Comparison of ENCODE assay signal across 18 mouse cellular contexts in genomic region chr11:84891705-84892104, GRCm38 (mm10). TPM values are rescaled to one million over a fixed set of nuclear protein-coding genes. Genes with fewer than 3 reads are reported as not detected.
DNase-seq lines count a peak whose midpoint lies in the region.
"Had no signal": no experiment of that assay in that cellular context is flagged by ENCODE, and none has a peak within 500 bp of the region (broad histone marks: within the 10 kb centered on the region; RNA-seq: fewer than 3 reads in every experiment).

No protein-coding gene starts in this region.

- peak; percentile 73 for DNase-seq in heart, adult 11 months
- no peak for DNase-seq in heart, adult 18-20 months
- DNase-seq in testis, postnatal 14 days (ENCODE audit: low spot score) = peak; percentile 3
- DNase-seq in testis, postnatal 10 days (ENCODE audit: low spot score) = no peak
- peak; percentile 11 for DNase-seq in urinary bladder, adult 2 months (ENCODE audit: low spot score)
- no peak for DNase-seq in urinary bladder, adult 18-20 months (ENCODE audit: low spot score in 2 of 2)
- DNase-seq in brain, adult 2 months (ENCODE audit: low read depth, low spot score) = peak; percentile 13
- no peak for DNase-seq in retina, embryonic 14.5 days (ENCODE audit: low spot score)
- DNase-seq: adrenal gland, adult 2 months; adrenal gland, adult 8-10 months; adrenal gland, postnatal 10 days; adrenal gland, postnatal 14 days; adrenal gland, postnatal 25 days; adrenal gland, postnatal 36 days; B cell, adult 2 months; cerebellum, adult 11 months; cerebellum, adult 11-12 months; cerebellum, adult 18-20 months had no signal

RNA-seq across cellular contexts. Expression of gene Pigw, which starts 11.6 kb away (rescaled TPM):
- total RNA-seq in heart, adult 18-20 months (2021) = 1 to 10 TPM; 6.4 to 7.3 TPM
- polyA plus RNA-seq in urinary bladder, adult 2 months (2012; rRNA removed) = 5.7 and 8.2 TPM in 2 replicates

RNA-seq across cellular contexts. Expression of gene Myo19, which starts 11.8 kb away (rescaled TPM):
- 1 to 10 TPM; 3.2 to 5.2 TPM for total RNA-seq in heart, adult 18-20 months (2021)
- polyA plus RNA-seq in urinary bladder, adult 2 months (2012; rRNA removed) = 14.5 and 17.4 TPM in 2 replicates

RNA-seq across cellular contexts. Expression of gene Ggnbp2, which starts 21.1 kb away (rescaled TPM):
- 10 to 100 TPM; 53.9 to 57.9 TPM for total RNA-seq in heart, adult 18-20 months (2021)
- 85.6 and 91.4 TPM in 2 replicates for polyA plus RNA-seq in urinary bladder, adult 2 months (2012; rRNA removed)

RNA-seq across cellular contexts. Expression of gene Znhit3, which starts 24.5 kb away (rescaled TPM):
- total RNA-seq in heart, adult 18-20 months (2021) = 10 to 100 TPM; 11.5 to 12.9 TPM
- polyA plus RNA-seq in urinary bladder, adult 2 months (2012; rRNA removed) = 22.6 and 25.4 TPM in 2 replicates

Comparison
In these comparisons a context has a peak if more than half of its experiments do, and no peak if none do; other contexts are left out.
1. DNase-seq: peak in heart, adult 11 months (single experiment), testis, postnatal 14 days (single experiment), urinary bladder, adult 2 months (single experiment) and brain, adult 2 months (single experiment); none in heart, adult 18-20 months (0 of 2), testis, postnatal 10 days (single experiment), urinary bladder, adult 18-20 months (0 of 2) and retina, embryonic 14.5 days (single experiment).